Mouse (Mus musculus): ENCODE measurements around the gene Cdk6. TPM values are rescaled to one million over a fixed set of nuclear protein-coding genes. Genes with fewer than 3 reads are reported as not detected.

The Cdk6 gene
- total and polyA plus RNA-seq, 3 experiments: 79.0 to 318 (median 197) TPM

- Histone ChIP-seq H3K79me2 (ENCODE audit: control insufficient read depth, insufficient read depth, low read length, poor library complexity) (peaks cover 70% of the 10 kb centered on the region), H3K27me3 (ENCODE audit: control insufficient read depth in 1 of 2, insufficient read depth in 2 of 2, low read length in 2 of 2) (no peaks in the 10 kb centered on the region), H3K4me1 (ENCODE audit: control insufficient read depth in 1 of 2, insufficient read depth in 2 of 2, low read length in 2 of 2) (peaks cover 4 to 16% of the 10 kb centered on the region in 2 experiments), H3K9ac (ENCODE audit: control insufficient read depth, low read depth, low read length, poor library complexity, severe bottlenecking) (no peak overlapping the region), H3K27ac (ENCODE audit: control insufficient read depth, low read depth, low read length) (peak overlapping the region; percentile 52), H3K4me3 (ENCODE audit: control insufficient read depth in 1 of 2, insufficient read depth in 1 of 2, low read depth in 2 of 2, low read length in 2 of 2) (no peak overlapping the region), H3K9me3 (replicated peaks; ENCODE audit: insufficient read depth, low read length) (no peaks in the 10 kb centered on the region), H3K36me3 (ENCODE audit: control insufficient read depth in 1 of 2, insufficient read depth in 2 of 2, low read length in 2 of 2) (peaks cover 50 to 53% of the 10 kb centered on the region in 2 experiments)
- peak; percentile 40 for DNase-seq (ENCODE audit: low read depth, low spot score)
- peak in 1 of 2 experiments; percentile 13; a peak in 1 of 4 replicates for TF ChIP-seq EP300 (IDR thresholded peaks at IDR 0.05; ENCODE audit: low read depth in 1 of 2, low read length in 2 of 2)
- TF ChIP-seq USF1 (IDR thresholded peaks at IDR 0.05; ENCODE audit: low read depth, low read length): peak; percentile 77
- TF ChIP-seq CTCF (IDR thresholded peaks at IDR 0.05 in 2 of 3, conservative IDR thresholded peaks at IDR 0.05 in 1 of 3; ENCODE audit: control insufficient read depth in 1 of 3, insufficient read depth in 1 of 3, low read depth in 2 of 3, low read length in 3 of 3, poor library complexity in 1 of 3, severe bottlenecking in 1 of 3): no peak
- TF ChIP-seq GABPA (IDR thresholded peaks at IDR 0.05; ENCODE audit: low read depth, low read length): no peak
- TF ChIP-seq ZMIZ1 (IDR thresholded peaks at IDR 0.05; ENCODE audit: low read depth, low read length): no peak
- no peak for TF ChIP-seq MAX (IDR thresholded peaks at IDR 0.05; ENCODE audit: low read length)
- no peak for TF ChIP-seq MAZ (IDR thresholded peaks at IDR 0.05; ENCODE audit: low read depth, low read length)
- 0 out of 2 replicates have a peak, but pooled peaks have one; percentile 13 for TF ChIP-seq MXI1 (IDR thresholded peaks at IDR 0.05; ENCODE audit: low read depth, low read length)
- no peak for TF ChIP-seq BHLHE40 (IDR thresholded peaks at IDR 0.05; ENCODE audit: borderline replicate concordance, low read depth, low read length)
- peak; percentile 29; the same call in 1 of the 2 replicates for TF ChIP-seq SIN3A (IDR thresholded peaks at IDR 0.05; ENCODE audit: low read length)
- TF ChIP-seq ZNF384 (IDR thresholded peaks at IDR 0.05; ENCODE audit: low read depth, low read length): peak; percentile 73
- 0 out of 4 replicates have a peak, but pooled peaks of 1 of the 2 experiments have one; percentile 36 for TF ChIP-seq USF2 (IDR thresholded peaks at IDR 0.05; ENCODE audit: borderline replicate concordance in 1 of 2, insufficient read depth in 1 of 2, low read depth in 1 of 2, low read length in 2 of 2)
- no peak for TF ChIP-seq UBTF (IDR thresholded peaks at IDR 0.05; ENCODE audit: borderline replicate concordance, insufficient read depth, low read depth, low read length)
- TF ChIP-seq E2F4 (IDR thresholded peaks at IDR 0.05; ENCODE audit: borderline replicate concordance, low read depth, low read length): no peak
- peak; percentile 49; the same call in 1 of the 2 replicates for TF ChIP-seq MEF2A (IDR thresholded peaks at IDR 0.05; ENCODE audit: extremely low read depth, insufficient replicate concordance, low read depth, low read length, poor library complexity, severe bottlenecking)
- no peak for TF ChIP-seq ZC3H11A (IDR thresholded peaks at IDR 0.05; ENCODE audit: low read depth, low read length)
- TF ChIP-seq RCOR1 (IDR thresholded peaks at IDR 0.05; ENCODE audit: low read depth, low read length): no peak
- peak; percentile 57 for TF ChIP-seq ETS1 (IDR thresholded peaks at IDR 0.05; ENCODE audit: low read depth, low read length)
- TF ChIP-seq NELFE (IDR thresholded peaks at IDR 0.05; ENCODE audit: low read depth, low read length): no peak
Measured at GRCm38 (mm10) chr5:3371212-3371611, 29.9 kb downstream of the Cdk6 start.

- H3K4me1 ChIP-seq (ENCODE audit: control insufficient read depth in 1 of 2, insufficient read depth in 2 of 2, low read length in 2 of 2): peaks cover 4 to 10% of the 10 kb centered on the region in 2 experiments; a peak in 3 of 4 replicates
- DNase-seq (ENCODE audit: low read depth, low spot score): no peak
- no peak overlapping the region for H3K27ac ChIP-seq (ENCODE audit: control insufficient read depth, low read depth, low read length)
- no peak overlapping the region for H3K4me3 ChIP-seq (ENCODE audit: control insufficient read depth in 1 of 2, insufficient read depth in 1 of 2, low read depth in 2 of 2, low read length in 2 of 2)
- peaks cover 40 to 41% of the 10 kb centered on the region in 2 experiments for H3K36me3 ChIP-seq (ENCODE audit: control insufficient read depth in 1 of 2, insufficient read depth in 2 of 2, low read length in 2 of 2)
- H3K9me3 ChIP-seq (replicated peaks; ENCODE audit: insufficient read depth, low read length): no peaks in the 10 kb centered on the region
- H3K27me3 ChIP-seq (ENCODE audit: control insufficient read depth in 1 of 2, insufficient read depth in 2 of 2, low read length in 2 of 2): no peaks in the 10 kb centered on the region
- no peak overlapping the region for H3K9ac ChIP-seq (ENCODE audit: control insufficient read depth, low read depth, low read length, poor library complexity, severe bottlenecking)
- H3K79me2 ChIP-seq (ENCODE audit: control insufficient read depth, insufficient read depth, low read length, poor library complexity): peaks cover 70% of the 10 kb centered on the region
- TF ChIP-seq ZNF384 (IDR thresholded peaks at IDR 0.05; ENCODE audit: low read depth, low read length) (no peak), POLR2AphosphoS2 (IDR thresholded peaks at IDR 0.05; ENCODE audit: low read length) (0 out of 2 replicates have a peak, but pooled peaks have one; percentile 4)
Measured at GRCm38 (mm10) chr5:3373170-3373569, 31.9 kb downstream of the Cdk6 start.
